Mouse (Mus musculus): ENCODE results near the gene Zcchc10.
"Not testable (repeated sequence)": the region's sequence is repeated elsewhere in the genome, so short reads cannot be mapped to it uniquely, and the experiment has no call there.

Zcchc10 gene

GRCm38 (mm10) chr11:53316996-53317395 lies 7.5 kb upstream of the Zcchc10 start:
- in situ Hi-C loops (cut with MboI, MseI): no loop called here

DNA sequence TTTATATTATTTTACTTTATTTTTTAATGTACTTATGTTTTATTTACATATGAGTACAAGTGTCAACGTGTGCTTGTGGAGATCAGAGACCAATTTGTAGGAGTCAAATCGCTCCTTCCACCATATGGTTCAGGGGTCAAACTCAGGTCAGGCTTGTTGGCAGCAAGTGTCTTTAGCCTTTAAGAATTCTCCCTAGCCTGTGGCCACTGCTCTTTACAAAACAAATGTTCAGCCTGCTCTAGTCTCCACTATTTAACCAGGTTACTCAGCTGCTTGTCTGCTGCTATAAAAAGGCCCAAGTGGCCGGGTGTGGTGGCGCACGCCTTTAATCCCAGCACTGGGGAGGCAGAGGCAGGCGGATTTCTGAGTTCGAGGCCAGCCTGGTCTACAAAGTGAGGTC lies 6.4 kb upstream of the Zcchc10 start:
- in situ Hi-C loops (cut with MboI, MseI): no loop called here

- in situ Hi-C loops (cut with MboI, MseI): not testable (repeated sequence)
These were observed 5.9 kb upstream of the Zcchc10 start for GRCm38 (mm10) chr11:53318568-53318967.

GRCm38 (mm10) chr11:53319867-53320266 lies 4.6 kb upstream of the Zcchc10 start:
- in situ Hi-C loops (cut with MboI, MseI): not testable (repeated sequence)

GRCm38 (mm10) chr11:53330325-53330724 lies 5.8 kb downstream of the Zcchc10 start:
- in situ Hi-C loops (cut with MboI, MseI): no loop called here

GRCm38 (mm10) chr11:53331121-53331520 lies 6.6 kb downstream of the Zcchc10 start:
- in situ Hi-C loops (cut with MboI, MseI): no loop called here

DNA sequence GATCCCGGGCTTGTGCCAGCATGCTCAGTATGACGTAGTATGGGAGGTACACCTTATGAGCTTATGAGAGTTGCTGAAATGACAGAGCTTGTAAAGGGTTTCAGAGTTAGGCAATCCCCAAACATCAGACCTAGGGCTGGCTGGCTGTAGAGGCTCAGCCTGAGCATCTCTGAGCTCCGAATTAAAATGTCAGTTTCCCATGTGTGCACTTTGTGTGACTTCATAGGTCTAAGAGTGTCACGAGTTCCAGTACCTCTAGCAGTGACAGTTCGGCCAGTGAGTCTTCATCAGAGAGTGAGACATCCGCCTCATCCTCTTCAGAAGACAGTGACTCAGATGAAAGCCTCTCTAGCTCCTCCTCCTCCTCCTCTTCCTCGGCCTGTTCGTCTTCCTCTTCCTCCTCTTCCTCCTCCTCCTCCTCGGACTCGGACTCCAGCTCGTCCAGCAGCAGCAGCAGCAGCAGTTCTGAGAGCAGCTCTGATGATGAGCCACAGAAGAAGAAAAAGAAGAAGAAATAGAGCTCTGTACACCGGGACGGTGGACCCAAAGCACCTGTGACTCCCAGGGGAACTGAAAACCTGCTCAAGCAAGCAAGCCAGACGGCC lies 7.7 kb downstream of the Zcchc10 start:
- in situ Hi-C loops (cut with MboI, MseI): no loop called here

- in situ Hi-C loops (cut with MboI, MseI): no loop called here
These were observed 11.2 kb downstream of the Zcchc10 start for GRCm38 (mm10) chr11:53335505-53336181.

- in situ Hi-C loops (cut with MboI, MseI): no loop called here
These were observed 11.7 kb downstream of the Zcchc10 start for GRCm38 (mm10) chr11:53336182-53336571.

DNA sequence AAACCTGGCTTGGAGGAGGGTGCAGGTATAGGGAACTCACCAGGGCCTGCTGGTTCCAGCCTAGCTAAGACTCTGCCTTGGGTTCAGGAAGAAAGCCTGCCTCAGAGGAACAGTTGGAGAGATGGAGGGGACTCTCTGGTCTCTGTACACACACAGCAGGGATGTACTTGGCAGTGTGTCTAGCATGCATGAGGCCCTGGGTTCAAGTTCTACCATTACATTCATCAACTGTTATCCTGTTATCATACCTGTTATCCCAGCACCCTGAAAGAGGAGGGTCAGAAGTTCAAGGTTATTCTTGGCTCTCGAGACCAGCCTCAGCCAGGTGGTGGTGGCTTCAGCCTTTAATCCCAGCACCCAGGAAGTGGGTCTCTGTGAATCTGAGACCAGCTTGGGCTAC lies 12.4 kb downstream of the Zcchc10 start:
- in situ Hi-C loops (cut with MboI, MseI): no loop called here

DNA sequence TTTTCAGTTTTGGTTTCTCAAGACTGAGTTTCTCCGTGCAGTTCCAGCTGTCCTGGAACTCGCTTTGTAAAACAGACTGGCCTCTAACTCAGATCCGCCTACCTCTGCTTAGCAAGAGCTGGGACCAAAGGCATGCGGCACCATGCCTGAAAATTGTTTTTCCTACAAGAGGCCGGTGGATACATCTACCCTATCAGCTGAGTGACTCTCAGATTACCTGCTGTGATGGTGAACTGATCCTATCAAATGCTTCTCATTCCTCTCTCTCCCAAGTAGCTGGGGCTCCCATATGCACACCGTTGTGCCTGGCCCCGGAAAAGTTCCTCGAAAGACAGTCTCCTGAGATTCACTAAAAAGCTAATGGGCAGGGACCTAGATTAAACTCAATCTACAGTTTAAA lies 13.2 kb downstream of the Zcchc10 start:
- in situ Hi-C loops (cut with MboI, MseI): no loop called here

GRCm38 (mm10) chr11:53341019-53341418 lies 16.5 kb downstream of the Zcchc10 start:
- in situ Hi-C loops (cut with MboI, MseI): loop anchor here (5.0 kb wide), 1 partner anchor 39 kb away; the partner anchor contains the start of gene Hspa4

- in situ Hi-C loops (cut with MboI, MseI): loop anchor here (5.0 kb wide), 1 partner anchor 40 kb away; the partner anchor contains the start of gene Hspa4
These were observed 18.2 kb downstream of the Zcchc10 start for GRCm38 (mm10) chr11:53342711-53343110.

DNA sequence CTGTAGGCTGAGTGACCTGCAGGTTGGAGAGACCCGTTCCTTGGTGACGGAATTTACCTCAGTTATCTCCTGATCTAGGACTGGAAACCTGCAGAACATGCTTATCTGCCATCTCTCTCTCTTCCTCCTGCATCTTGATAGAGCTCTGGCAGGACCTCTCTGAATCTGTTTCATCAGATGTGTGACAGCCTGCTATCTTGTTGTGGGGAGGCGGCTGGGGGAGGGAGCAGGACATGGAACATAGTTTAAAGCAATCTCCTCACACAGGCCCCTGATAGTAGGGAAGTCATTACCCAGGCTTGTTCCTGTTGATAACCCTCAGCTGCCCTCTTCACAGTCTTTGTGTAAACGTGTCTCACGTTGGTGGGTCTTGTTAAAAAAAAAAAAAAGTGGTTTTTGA lies 20.8 kb downstream of the Zcchc10 start:
- in situ Hi-C loops (cut with MboI, MseI): no loop called here

DNA sequence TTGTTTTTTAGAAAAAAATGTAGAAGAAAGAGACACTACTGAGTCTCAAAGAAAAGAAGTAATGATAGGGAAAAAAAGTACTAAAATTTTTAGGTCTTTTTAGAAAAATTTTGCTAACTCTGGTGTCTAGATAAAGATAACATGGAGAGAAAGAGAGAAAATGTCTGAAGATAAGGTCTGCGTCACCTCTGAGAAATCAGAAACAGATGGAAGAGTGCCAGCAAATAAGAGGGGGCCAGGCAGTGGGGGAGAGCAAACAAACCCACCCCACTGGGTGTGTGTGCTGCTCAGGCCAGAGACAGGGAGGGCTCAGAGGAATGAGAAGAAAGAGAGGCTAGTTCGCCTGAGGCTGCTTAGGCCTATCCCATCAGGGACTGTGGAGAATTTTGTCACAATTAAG lies 21.3 kb downstream of the Zcchc10 start:
- in situ Hi-C loops (cut with MboI, MseI): no loop called here

DNA sequence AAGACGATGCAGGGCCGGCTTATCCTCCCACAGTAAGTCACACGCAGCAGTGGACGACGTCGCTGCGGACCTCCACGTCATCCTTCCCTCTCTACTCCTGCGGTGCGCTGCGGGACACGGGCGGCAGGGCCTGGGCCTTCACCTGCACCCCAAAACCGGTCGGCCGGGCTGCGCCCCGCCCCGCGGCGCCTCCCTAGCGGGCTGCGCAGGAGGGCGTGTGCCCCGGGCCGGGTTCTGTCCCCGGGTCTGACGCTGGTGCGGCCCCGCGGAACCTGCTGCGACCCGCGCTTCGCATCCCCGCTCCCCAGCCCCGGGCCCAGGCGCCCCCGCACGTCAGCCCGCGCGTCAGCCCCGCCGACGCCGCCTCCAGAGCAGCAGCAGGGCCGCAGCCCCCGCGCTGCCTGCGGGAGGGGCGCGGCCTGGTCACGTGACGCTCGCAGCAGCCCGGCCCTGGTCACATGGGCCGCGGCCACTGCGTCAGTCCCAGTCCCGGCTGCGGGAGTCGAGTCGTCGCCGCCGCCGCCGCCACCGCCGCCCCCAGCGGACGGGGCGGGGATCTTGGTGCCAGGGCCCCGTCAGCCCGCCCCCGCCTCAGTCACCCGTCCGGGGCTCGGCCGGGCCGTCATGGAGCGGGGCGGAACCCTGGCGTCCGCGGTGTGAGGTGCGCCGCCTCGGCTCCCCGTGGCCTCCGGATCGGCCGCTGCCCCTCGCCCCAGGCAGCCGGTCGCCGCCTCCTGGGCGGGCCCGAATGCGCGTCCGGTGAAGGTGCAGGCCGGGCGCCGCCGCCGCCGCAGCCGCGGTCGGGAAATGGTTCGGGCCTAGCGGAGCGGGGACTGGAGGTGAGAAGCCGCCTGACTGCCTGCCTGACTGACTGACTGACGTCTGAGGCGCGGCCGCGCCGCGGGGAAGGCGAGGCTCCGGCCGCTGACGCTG lies 26.1 kb downstream of the Zcchc10 start, which contains the start of gene Aff4:
Gene Aff4, plus strand, starts transcription at position 543 of the 933 bp plus-strand sequence.
- in situ Hi-C loops (cut with MboI, MseI): no loop called here

GRCm38 (mm10) chr11:53351224-53351942 lies 26.9 kb downstream of the Zcchc10 start:
- in situ Hi-C loops (cut with MboI, MseI): no loop called here

DNA sequence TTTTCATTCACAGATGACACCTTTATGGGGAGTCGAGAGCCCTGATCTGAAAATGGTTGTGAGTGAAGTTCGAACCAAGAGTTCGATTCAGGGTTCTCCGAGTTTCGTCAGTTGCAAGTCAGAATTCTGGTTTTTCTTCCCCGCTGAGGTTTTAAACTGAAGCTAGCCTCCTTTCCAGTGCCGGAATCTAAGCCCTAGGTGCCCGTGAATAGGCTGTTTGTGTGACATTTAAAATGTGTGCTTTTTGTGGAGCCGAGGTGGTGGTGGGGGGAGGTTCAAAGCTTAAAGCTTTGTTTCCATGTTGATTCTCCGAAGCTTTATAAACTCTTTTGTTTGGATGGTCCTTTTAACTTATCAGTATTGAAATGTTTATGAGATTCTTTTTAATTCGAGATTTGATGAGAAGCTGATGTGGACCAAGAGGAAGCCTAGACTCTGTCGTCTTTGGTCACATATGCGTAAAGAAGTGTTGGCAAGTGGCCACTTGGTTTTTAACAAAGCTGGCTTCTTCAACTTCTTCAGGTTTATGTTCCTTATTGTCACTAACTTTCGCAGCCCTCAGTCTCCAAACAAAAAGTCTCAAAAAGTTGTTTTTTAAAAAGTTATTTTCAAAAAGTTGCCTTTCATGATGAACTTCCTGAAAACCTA lies 27.6 kb downstream of the Zcchc10 start:
- in situ Hi-C loops (cut with MboI, MseI): no loop called here

- in situ Hi-C loops (cut with MboI, MseI): loop anchor here (5.0 kb wide), 1 partner anchor 74 kb away; the partner anchor contains the start of genes Gdf9 and Uqcrq
These were observed 34.2 kb downstream of the Zcchc10 start for GRCm38 (mm10) chr11:53358504-53359155.

DNA sequence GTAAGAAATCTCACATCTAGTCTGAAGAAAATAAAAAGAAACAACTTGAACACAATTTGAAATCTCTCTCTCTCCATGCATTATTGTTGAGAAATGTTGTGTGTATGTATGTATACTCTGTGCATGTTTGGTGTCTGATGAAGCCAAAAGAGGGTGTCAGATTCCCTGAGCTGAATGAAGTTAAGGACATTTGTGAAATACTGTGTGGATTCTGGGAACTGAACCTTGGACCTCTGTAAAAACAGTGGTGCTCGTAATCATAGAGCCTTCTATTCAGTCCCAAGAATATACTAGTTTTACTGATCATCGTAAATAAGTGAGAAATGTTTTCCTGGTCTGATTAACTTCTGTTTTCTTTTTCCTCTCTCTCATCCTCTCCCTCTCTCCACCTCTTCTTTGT lies 42.6 kb downstream of the Zcchc10 start:
- in situ Hi-C loops (cut with MboI, MseI): no loop called here

All from regulatory T cell (primary cell).